Mouse (Mus musculus) embryonic fibroblast, embryonic 13.5 days (primary cell): ENCODE results near the gene Sec23a.
A peak's percentile ranks its signal among the peaks of the same experiment; 100 is the strongest.

Source experiments
- CTCF ChIP-seq: IDR thresholded peaks from 2 replicates; pipeline ENCODE4 v1.5.1; 2011; ENCODE audit warnings: mild to moderate bottlenecking, control low read depth, low read length, moderate library complexity, borderline replicate concordance; ENCODE audit not compliant: insufficient read depth
- POLR2A ChIP-seq: IDR thresholded peaks from 2 replicates; pipeline ENCODE4 v1.6.1; 2011; ENCODE audit warnings: low read depth, mild to moderate bottlenecking, control low read depth, low read length, moderate library complexity

DNA sequence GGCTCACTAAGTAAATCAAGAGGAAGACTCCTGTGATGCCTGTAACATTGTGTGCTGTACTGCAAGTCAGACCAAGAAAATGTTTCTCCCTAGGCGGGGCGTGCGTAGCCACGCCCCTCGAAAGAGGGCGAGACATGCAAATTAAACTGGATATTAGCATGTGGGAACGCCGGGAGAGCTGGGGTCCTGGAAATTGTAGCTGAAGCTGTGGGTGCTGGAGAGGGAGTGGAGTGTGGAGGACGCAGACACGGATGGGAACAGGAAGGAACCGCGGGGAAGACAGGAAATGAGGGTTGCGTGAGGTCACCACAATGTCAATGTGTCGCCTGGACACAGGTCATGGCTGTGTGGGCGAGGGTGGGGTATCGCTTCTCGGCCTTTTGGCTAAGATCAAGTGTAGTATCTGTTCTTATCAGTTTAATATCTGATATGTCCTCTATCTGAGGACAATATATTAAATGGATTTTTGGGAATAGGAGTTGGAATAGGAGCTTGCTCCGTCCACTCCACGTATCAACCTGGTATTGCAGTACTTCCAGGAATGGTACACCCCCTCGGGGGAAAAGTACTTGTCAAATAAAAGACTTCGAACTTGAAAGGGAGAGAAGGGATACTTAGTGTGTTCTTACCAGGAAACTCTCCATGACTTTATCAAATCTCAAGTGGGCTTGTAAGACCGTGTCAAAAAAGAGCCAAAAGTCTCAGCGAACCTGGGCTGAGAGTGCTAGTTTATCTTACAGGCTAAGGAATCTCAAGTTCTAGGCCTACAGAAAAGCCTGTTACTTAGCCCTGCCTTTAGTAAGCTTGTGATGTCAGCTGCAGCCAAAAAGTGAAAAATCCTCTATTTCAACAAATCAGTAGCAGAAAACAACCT, 28.4 kb upstream of the Sec23a start:
- no peak for TF ChIP-seq CTCF
- peak; percentile 83 for TF ChIP-seq POLR2A
